Comparison of ENCODE assay signal across 8 mouse cellular contexts in the genomic region with DNA sequence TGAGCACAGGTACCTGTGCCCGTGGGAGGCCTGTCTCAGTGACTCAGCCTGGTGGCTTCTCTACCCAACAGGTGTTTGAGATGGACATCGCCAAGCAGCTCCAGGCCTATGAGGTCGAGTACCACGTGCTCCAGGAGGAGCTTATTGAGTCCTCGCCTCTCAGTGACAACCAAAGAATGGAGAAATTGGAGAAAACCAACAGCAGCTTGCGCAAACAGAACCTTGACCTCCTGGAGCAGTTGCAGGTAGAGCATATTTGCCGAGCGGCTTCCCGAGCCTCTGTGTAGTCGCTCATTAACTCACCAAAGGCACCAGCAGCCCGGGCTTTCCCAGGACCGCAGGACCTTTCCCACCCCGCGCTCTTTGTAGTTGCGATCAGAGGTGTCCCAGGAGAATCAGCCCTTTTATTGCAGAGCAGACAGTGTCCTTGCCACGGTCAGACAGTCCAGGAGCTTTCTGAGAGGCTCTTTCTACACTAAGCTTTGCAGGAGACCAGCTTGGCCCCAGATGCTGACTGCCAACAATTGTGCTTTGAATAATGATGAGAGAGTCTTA.
DNase-seq lines count a peak whose midpoint lies in the region; ATAC-seq and TF ChIP-seq lines count a peak whose summit lies in the region.

No protein-coding gene starts in this region.

- H3K9ac ChIP-seq in forebrain, embryonic 12.5 days: no peak overlapping the region
- no peak overlapping the region for H3K9ac ChIP-seq in kidney, postnatal 0 days (ENCODE audit: low read depth, low read length)

- H3K27ac ChIP-seq in forebrain, embryonic 12.5 days: peak overlapping the region; percentile 59; the same call in 1 of the 2 replicates
- peak overlapping the region; percentile 87 for H3K27ac ChIP-seq in kidney, postnatal 0 days

- DNase-seq in adrenal gland, postnatal 10 days: peak; percentile 38
- DNase-seq in adrenal gland, postnatal 4 days (ENCODE audit: low spot score in 2 of 2): no peak
- DNase-seq in kidney, postnatal 0 days (ENCODE audit: low spot score): no peak
- DNase-seq in lung, postnatal 4 days: peak; percentile 53 to 67
- DNase-seq in ovary, postnatal 14 days (ENCODE audit: low spot score): no peak
- no peak for DNase-seq in B cell, adult 2 months

- peak; percentile 68 for ATAC-seq in forebrain, embryonic 12.5 days (ENCODE audit: low FRiP score)
- peak; percentile 83 for ATAC-seq in kidney, postnatal 0 days (replicated peaks; ENCODE audit: low FRiP score, low read depth)
- ATAC-seq in megakaryocyte, adult 5-6 weeks (ENCODE audit: poor library complexity, severe bottlenecking): no peak

- peaks cover 38% of the 10 kb centered on the region for H3K36me3 ChIP-seq in forebrain, embryonic 12.5 days (replicated peaks)
- H3K36me3 ChIP-seq in kidney, postnatal 0 days (ENCODE audit: insufficient read depth, low read length): peaks cover 19% of the 10 kb centered on the region; the same call in 1 of the 2 replicates

- H3K27me3 ChIP-seq in forebrain, embryonic 12.5 days: no peaks in the 10 kb centered on the region
- no peaks in the 10 kb centered on the region for H3K27me3 ChIP-seq in kidney, postnatal 0 days (ENCODE audit: insufficient read depth, low read length)

- no peaks in the 10 kb centered on the region for H3K9me3 ChIP-seq in forebrain, embryonic 12.5 days
- H3K9me3 ChIP-seq in kidney, postnatal 0 days (replicated peaks; ENCODE audit: low read length): no peaks in the 10 kb centered on the region

- no peak for TF ChIP-seq CTCF in kidney, postnatal 0 days (IDR thresholded peaks at IDR 0.05; ENCODE audit: low read depth)

- H3K4me1 ChIP-seq in forebrain, embryonic 12.5 days: peaks cover 23% of the 10 kb centered on the region
- peaks cover 20% of the 10 kb centered on the region for H3K4me1 ChIP-seq in kidney, postnatal 0 days (replicated peaks; ENCODE audit: insufficient read depth, low read length)

- H3K4me3 ChIP-seq in forebrain, embryonic 12.5 days (replicated peaks): no peak overlapping the region
- H3K4me3 ChIP-seq in kidney, postnatal 0 days (replicated peaks; ENCODE audit: low read depth, low read length): no peak overlapping the region

- no peak overlapping the region for H3K4me2 ChIP-seq in forebrain, embryonic 12.5 days
- no peak overlapping the region for H3K4me2 ChIP-seq in kidney, postnatal 0 days (ENCODE audit: low read length)

- WGBS in forebrain, embryonic 12.5 days: 63% methylated on average over 16 of the region's 16 CpGs
- WGBS in kidney, postnatal 0 days: 37% methylated on average over 16 of the region's 16 CpGs

Comparison
In these comparisons a context has a peak if more than half of its experiments do, and no peak if none do; other contexts are left out.
1. DNase-seq: peak in adrenal gland, postnatal 10 days (single experiment) and lung, postnatal 4 days (2 of 2); none in adrenal gland, postnatal 4 days (0 of 2), kidney, postnatal 0 days (single experiment), ovary, postnatal 14 days (single experiment) and B cell, adult 2 months (0 of 2).